Mouse (Mus musculus): ENCODE results near the gene Pigk. TPM values are rescaled to one million over a fixed set of nuclear protein-coding genes. Genes with fewer than 3 reads are reported as not detected.
A peak's percentile ranks its signal among the peaks of the same experiment; 100 is the strongest.

Gene Pigk
- polyA plus RNA-seq (2016; fragmentation: Nextera tagmentation; extraction: Ambion mirVana) = 41.5 and 42.3 TPM in 2 replicates

DNA sequence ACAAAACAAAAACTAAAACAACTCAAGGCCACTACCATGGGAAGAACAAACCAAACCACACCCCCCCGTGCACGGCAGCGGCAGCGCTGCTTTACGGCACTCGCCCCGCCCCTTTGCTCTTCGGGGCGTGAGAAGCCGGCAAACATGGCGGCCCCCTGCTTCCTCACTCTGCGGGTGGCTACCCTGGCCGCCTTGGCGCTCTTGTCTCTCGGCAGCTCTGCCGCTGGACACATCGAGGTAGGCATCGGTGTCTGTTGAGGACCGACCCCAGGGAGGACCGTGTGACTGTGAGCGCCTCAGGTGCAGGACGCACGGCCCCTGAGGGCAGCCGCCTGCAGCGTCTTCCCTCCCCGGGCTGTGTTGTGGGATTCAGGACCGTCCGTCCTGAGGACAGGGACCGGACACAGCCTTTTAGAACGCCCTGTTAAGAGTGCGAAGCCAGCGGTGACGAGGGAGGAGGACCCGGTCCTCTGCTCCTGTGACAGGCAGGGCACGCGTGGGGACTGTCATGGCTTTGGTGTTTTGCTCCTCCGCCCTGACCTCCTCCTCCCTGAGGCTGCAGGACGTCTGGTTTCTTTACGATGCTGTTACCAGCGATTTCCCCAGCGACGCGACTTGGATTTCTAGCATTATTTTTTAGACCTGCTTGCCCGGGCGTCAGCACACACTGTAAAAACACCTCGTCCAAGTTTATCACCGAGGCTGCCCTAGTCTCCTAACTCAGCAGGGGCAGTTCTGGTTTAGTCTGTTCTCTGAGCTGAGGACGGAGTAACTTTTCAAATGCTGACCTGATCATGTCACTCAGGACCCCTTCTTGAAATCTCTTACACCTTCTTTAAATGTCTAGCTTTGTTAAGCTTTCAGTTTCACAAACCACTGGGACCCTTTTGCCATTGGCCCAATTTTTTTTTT is at the start of gene Pigk:
Gene Pigk, plus strand, starts transcription at position 110 of the 912 bp plus-strand sequence.
- H3K27ac ChIP-seq (replicated peaks) = peak within 1 kb of the TSS; percentile 64

DNA sequence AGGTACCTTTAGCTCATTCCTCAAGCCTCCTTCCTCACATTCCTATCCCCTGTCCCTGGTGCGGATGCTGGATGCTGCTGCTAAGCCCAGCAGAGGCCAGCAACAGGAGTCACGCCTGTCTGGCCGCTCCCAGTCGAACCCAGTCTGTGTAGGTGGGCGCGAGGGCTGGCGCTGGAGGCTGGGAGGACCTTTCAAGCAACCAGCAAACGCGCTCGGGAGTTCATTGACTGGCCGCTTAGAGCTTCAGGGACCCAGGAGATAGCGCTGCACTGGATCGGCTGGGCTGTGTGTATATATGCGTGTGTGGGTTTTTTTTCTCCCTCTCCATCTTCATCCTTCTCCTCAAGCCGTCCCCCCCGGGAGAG is 46.9 kb upstream of the Pigk start:
- WGBS = 0% methylated on average over 16 of the region's 16 CpGs
- peak overlapping the region; percentile 53 for H3K9ac ChIP-seq (replicated peaks)
- peaks cover 15% of the 10 kb centered on the region for H3K4me1 ChIP-seq
- H3K27me3 ChIP-seq = peaks cover 45% of the 10 kb centered on the region
- peak overlapping the region; percentile 97 for H3K4me2 ChIP-seq (replicated peaks)
- ATAC-seq (ENCODE audit: low FRiP score, low read depth) = peak; percentile 31; the same call in 1 of the 2 replicates
- no peaks in the 10 kb centered on the region for H3K9me3 ChIP-seq
- H3K4me3 ChIP-seq = peak overlapping the region; percentile 60
- H3K27ac ChIP-seq (replicated peaks) = no peak overlapping the region
- no peaks in the 10 kb centered on the region for H3K36me3 ChIP-seq

More for the DNA sequence above, at the start of gene Pigk:
- peak; percentile 92 for ATAC-seq (ENCODE audit: low FRiP score, low read depth)
- Histone ChIP-seq H3K4me1 (peaks cover 10% of the 10 kb centered on the region), H3K36me3 (no peaks in the 10 kb centered on the region), H3K4me3 (peak within 1 kb of the TSS; percentile 78), H3K4me2 (replicated peaks) (peak within 1 kb of the TSS; percentile 58), H3K9ac (replicated peaks) (peak within 1 kb of the TSS; percentile 68), H3K27me3 (peaks cover 8% of the 10 kb centered on the region), H3K9me3 (no peaks in the 10 kb centered on the region)
- WGBS = under 1% methylated on average over 48 of the region's 48 CpGs

DNA sequence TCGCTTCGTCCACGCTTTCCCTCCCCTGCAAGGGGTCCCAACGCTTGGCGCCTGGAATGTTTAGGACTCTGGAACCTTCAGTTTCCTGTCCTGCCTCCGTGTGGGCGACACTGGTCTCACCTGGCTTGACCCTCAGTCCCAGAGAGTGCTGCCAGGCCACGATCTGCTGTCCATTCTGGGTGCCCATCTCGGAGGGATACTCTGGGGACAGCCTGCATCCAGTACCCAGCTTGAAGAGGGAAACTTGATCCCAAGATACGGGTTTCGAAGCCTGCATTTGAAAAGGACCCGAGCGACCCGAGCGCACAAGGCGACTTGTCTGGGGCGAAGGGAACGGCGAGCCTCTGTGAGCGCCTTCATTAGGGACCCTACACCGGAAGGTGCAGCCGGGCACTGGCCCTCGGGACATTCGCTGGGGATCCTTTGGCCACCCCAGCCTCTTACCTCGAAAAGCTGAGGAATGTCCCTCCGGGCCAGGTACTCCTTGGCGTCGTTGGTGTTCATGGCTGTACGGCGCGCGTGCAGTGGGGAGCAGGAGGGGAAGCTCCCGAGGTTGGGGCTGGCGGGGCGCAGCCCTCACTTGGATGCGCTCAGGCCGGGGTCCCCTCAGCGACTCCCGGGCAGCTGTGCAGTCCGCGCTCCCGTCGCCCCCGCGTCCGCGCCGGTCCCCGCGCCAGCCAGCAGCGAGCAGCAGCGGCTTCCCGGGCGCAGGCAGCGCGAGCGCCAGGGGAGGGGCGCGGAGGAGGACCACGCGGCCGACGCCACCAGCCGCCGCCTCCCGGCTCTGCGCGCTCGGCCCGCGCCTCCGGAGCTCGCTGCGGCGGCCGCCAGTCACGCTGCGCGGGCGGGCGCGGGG is 46.3 kb upstream of the Pigk start:
- Histone ChIP-seq H3K4me2 (replicated peaks) (peak overlapping the region; percentile 97), H3K36me3 (no peaks in the 10 kb centered on the region), H3K27ac (replicated peaks) (no peak overlapping the region), H3K9ac (replicated peaks) (peak overlapping the region; percentile 53), H3K27me3 (peaks cover 45% of the 10 kb centered on the region), H3K4me3 (peak overlapping the region; percentile 60), H3K4me1 (peaks cover 15% of the 10 kb centered on the region), H3K9me3 (no peaks in the 10 kb centered on the region)
- WGBS = under 1% methylated on average over 75 of the region's 82 CpGs
- peak; percentile 82 for ATAC-seq (ENCODE audit: low FRiP score, low read depth)

DNA sequence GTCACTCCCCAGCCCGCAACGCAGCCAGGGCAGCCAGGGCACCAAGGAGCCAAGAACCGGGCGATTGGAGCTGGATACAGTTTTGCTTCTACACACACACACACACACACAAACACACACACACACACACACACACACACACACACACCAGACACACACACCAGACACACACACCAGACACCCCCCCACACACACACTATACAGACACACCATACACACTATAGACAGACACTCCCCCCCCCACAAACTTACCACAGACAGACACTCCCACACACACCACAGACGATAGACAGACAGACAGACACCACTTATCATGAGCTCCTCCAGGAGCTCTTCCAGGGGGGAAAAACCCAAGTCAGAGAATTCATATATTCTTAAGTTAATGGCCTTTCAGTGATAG is 45.7 kb upstream of the Pigk start, which contains the start of gene Ak5:
Gene Ak5, minus strand, starts transcription at position 122 of the 400 bp plus-strand sequence.
- peaks cover 45% of the 10 kb centered on the region for H3K27me3 ChIP-seq
- 5% methylated on average over 3 of the region's 5 CpGs for WGBS
- peak within 1 kb of the TSS; percentile 60 for H3K4me3 ChIP-seq
- H3K9ac ChIP-seq (replicated peaks) = peak within 1 kb of the TSS; percentile 53
- H3K9me3 ChIP-seq = no peaks in the 10 kb centered on the region
- H3K4me1 ChIP-seq = peaks cover 15% of the 10 kb centered on the region
- peak within 1 kb of the TSS; percentile 97 for H3K4me2 ChIP-seq (replicated peaks)
- no peaks in the 10 kb centered on the region for H3K36me3 ChIP-seq
- H3K27ac ChIP-seq (replicated peaks) = no peak within 1 kb of the TSS
- peak; percentile 68 for ATAC-seq (ENCODE audit: low FRiP score, low read depth)

DNA sequence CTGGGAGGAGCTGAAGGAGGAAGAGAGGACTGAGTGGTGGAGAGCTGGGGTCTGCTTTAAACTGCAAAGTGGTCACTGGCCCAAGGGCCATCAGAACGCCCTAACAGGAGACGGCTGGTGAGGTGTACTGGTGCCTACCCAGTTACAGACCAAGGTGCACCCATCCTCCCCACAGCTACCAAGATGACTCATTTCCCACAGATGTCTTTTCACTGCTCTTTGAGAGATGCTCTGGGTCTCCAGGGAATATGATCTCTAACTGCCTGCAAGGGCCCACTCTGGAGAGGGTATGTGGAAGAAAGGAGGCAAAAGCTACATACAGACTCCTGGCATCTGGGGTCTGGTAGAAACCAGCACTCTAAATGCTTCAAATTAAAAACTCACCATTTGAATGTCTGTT is 45.1 kb upstream of the Pigk start:
- Histone ChIP-seq H3K4me3 (no peak overlapping the region), H3K36me3 (no peaks in the 10 kb centered on the region), H3K9me3 (no peaks in the 10 kb centered on the region), H3K4me1 (peaks cover 15% of the 10 kb centered on the region), H3K9ac (replicated peaks) (no peak overlapping the region), H3K4me2 (replicated peaks) (no peak overlapping the region), H3K27ac (replicated peaks) (no peak overlapping the region), H3K27me3 (peaks cover 45% of the 10 kb centered on the region)
- ATAC-seq (ENCODE audit: low FRiP score, low read depth) = no peak
- 78% methylated on average over 2 of the region's 2 CpGs for WGBS

DNA sequence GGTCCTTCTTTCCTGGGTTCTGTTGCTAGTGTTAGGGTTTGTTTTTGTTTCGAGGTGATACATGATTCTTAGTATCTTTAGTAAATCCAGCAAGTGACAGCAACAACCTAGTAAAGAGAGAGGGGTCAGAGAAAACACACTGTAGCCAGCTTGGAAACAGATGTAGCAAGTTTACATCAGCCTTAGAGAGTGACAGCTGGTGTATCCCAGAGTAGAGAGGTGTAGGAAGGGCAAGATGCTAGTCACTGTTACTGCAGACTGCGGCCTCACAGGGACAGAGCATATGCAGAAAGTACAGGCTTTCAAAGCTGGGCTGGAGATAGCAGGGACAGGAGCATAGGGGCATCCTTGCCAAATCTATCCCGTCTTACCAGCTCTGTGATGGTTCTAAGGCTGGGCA is 44.1 kb upstream of the Pigk start:
- no peaks in the 10 kb centered on the region for H3K36me3 ChIP-seq
- no peak overlapping the region for H3K27ac ChIP-seq (replicated peaks)
- peaks cover 15% of the 10 kb centered on the region for H3K4me1 ChIP-seq
- no peak for ATAC-seq (ENCODE audit: low FRiP score, low read depth)
- no peak overlapping the region for H3K4me3 ChIP-seq
- H3K9me3 ChIP-seq = no peaks in the 10 kb centered on the region
- H3K4me2 ChIP-seq (replicated peaks) = no peak overlapping the region
- WGBS = 85% methylated on average over 3 of the region's 3 CpGs
- peaks cover 45% of the 10 kb centered on the region for H3K27me3 ChIP-seq
- no peak overlapping the region for H3K9ac ChIP-seq (replicated peaks)

DNA sequence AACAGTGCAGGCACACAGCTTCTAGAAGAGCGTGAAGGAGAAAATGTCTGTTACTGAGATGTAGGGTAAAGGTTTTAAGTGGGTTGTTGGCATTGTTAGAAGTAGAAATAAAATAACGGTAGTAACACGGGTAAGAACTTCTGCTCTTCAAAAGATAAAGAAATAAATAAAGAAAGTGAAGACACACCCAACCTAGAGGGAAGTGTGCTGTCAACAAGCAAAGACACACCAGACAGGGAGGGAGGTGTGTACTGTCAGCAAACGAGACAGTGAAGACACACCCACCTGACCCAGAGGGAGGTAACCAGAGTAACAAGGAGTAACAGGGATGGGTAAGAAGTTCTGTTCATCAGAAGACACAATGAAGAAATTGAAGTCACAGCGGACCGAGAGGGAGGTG is 39.2 kb upstream of the Pigk start:
- Histone ChIP-seq H3K36me3 (no peaks in the 10 kb centered on the region), H3K9ac (replicated peaks) (no peak overlapping the region), H3K9me3 (no peaks in the 10 kb centered on the region), H3K27me3 (peaks cover 4% of the 10 kb centered on the region), H3K4me1 (no peaks in the 10 kb centered on the region), H3K4me2 (replicated peaks) (no peak overlapping the region), H3K4me3 (no peak overlapping the region), H3K27ac (replicated peaks) (no peak overlapping the region)
- ATAC-seq (ENCODE audit: low FRiP score, low read depth) = no peak
- whole genome bisulfite sequencing = 88% methylated on average over 6 of the region's 6 CpGs

DNA sequence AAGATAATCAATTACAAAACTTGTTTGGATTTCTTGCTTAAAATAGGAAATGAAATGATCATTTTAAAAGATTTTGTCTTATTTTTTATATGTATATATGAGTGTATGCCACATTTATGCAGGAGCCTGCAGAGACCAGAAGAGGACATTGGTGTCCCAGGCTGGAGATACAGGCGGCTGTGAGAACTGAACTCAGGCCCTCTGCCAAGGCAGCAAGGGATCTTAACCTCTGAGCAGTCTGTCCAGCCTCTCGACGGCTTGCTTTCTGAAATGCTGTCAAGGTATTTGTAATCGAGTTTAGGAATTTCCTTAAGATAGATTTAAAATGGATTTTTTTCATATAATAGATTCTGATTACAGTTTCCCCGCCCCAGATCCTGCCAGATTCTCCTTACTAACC is 25.4 kb upstream of the Pigk start:
- no peak for ATAC-seq (ENCODE audit: low FRiP score, low read depth)
- H3K36me3 ChIP-seq = no peaks in the 10 kb centered on the region
- no peaks in the 10 kb centered on the region for H3K27me3 ChIP-seq
- H3K9me3 ChIP-seq = no peaks in the 10 kb centered on the region
- 84% methylated on average over 5 of the region's 5 CpGs for WGBS
- H3K4me1 ChIP-seq = no peaks in the 10 kb centered on the region
- H3K27ac ChIP-seq (replicated peaks) = no peak overlapping the region
- no peak overlapping the region for H3K4me2 ChIP-seq (replicated peaks)
- no peak overlapping the region for H3K4me3 ChIP-seq
- H3K9ac ChIP-seq (replicated peaks) = no peak overlapping the region

DNA sequence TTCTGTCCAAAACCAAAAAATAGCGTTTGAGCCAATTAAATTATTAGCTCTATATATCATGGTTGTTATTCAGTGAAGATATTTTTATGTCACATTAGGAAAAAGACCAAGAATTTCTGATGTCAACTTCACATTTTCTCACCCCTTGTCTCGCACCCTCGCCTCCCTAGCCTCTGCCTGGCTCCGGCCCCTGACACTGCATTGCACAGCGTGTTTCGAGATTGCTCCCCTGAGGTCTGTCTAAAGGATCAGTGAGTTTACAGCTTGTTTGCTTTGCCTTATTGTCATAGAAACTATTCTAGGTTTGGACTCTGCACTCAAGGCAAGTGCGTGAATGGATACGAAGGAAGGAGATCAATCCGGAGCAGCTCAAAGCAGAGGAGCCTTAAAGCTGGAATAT is 24.8 kb upstream of the Pigk start:
- Histone ChIP-seq H3K36me3 (no peaks in the 10 kb centered on the region), H3K27me3 (no peaks in the 10 kb centered on the region)

DNA sequence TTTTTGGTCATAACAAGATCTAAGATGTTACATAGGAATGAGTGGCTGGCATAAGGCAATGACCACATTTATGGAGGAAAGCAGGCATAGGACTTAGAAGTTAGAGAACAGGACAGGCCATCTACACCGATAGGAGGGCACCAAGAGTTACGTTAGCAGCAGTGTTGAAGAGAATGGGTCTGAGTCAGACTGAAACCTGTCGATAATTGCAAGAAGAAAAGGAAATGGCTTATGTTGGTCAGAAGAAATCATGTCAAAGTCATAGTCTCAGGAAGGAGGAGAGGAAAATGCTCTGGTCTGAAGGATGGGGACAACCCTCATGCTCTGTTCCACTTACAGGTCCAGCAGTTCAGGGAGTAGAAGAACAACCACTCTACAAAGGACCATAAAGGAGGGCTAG is 18.9 kb upstream of the Pigk start:
- Histone ChIP-seq H3K9ac (replicated peaks) (no peak overlapping the region), H3K27me3 (no peaks in the 10 kb centered on the region), H3K4me3 (no peak overlapping the region), H3K9me3 (no peaks in the 10 kb centered on the region), H3K4me1 (no peaks in the 10 kb centered on the region), H3K36me3 (no peaks in the 10 kb centered on the region), H3K27ac (replicated peaks) (no peak overlapping the region), H3K4me2 (replicated peaks) (no peak overlapping the region)
- ATAC-seq (ENCODE audit: low FRiP score, low read depth) = no peak
- 93% methylated on average over 3 of the region's 3 CpGs for WGBS

More for the DNA sequence above, 24.8 kb upstream of the Pigk start:
- no peak overlapping the region for H3K9ac ChIP-seq (replicated peaks)
- no peaks in the 10 kb centered on the region for H3K4me1 ChIP-seq
- WGBS = 84% methylated on average over 9 of the region's 9 CpGs
- no peak overlapping the region for H3K4me3 ChIP-seq
- H3K9me3 ChIP-seq = no peaks in the 10 kb centered on the region
- no peak overlapping the region for H3K4me2 ChIP-seq (replicated peaks)
- no peak for ATAC-seq (ENCODE audit: low FRiP score, low read depth)
- H3K27ac ChIP-seq (replicated peaks) = no peak overlapping the region

DNA sequence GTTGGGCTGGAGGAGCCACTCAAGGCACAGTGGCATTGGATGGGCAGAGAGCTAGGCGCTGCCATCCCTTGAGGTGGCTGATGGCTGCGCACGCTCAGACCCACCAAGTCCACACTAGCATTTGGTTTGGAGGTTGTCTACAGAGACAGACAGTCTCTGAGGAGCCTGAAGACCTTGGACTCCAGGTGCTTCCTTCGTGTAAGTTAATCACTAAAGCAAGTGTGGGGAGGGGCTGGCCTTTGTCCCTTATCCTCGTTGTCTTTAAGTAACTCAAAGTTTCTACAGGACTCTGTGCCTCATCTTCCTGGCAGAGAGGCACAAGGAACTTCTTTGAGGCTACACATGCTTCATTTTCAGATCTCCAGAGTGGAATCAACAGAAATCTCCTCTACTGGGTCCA is 15.9 kb upstream of the Pigk start:
- WGBS = 82% methylated on average over 5 of the region's 5 CpGs
- no peaks in the 10 kb centered on the region for H3K9me3 ChIP-seq
- ATAC-seq (ENCODE audit: low FRiP score, low read depth) = no peak

DNA sequence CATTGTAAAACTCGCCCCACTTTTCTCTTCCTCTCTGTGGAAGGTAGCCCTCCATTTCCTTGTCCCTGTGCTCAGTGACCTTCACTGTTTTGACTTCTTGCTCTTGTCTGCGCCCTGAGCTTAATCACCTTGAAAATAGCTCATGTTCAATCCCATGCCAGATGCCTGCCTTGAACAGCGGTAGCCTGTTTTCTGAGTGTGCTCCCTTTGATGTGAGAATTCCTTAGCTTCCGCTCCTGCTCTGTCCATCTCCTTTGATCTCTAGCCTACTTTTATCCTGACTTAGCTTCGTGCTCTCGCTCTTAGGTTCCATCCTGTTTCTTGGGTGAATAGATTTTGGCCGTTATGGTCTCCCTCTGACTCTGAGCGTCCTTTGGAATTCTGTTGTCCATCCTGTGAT is 14.6 kb upstream of the Pigk start:
- 69% methylated on average over 8 of the region's 8 CpGs for WGBS
- ATAC-seq (ENCODE audit: low FRiP score, low read depth) = no peak

More for the DNA sequence above, 15.9 kb upstream of the Pigk start:
- Histone ChIP-seq H3K36me3 (no peaks in the 10 kb centered on the region), H3K4me1 (no peaks in the 10 kb centered on the region), H3K4me2 (replicated peaks) (no peak overlapping the region), H3K27me3 (no peaks in the 10 kb centered on the region), H3K4me3 (no peak overlapping the region), H3K9ac (replicated peaks) (no peak overlapping the region), H3K27ac (replicated peaks) (no peak overlapping the region)

More for the DNA sequence above, 14.6 kb upstream of the Pigk start:
- Histone ChIP-seq H3K9me3 (no peaks in the 10 kb centered on the region), H3K27me3 (no peaks in the 10 kb centered on the region), H3K4me1 (no peaks in the 10 kb centered on the region), H3K4me2 (replicated peaks) (no peak overlapping the region), H3K9ac (replicated peaks) (no peak overlapping the region), H3K4me3 (no peak overlapping the region), H3K36me3 (no peaks in the 10 kb centered on the region), H3K27ac (replicated peaks) (no peak overlapping the region)
